Mouse (Mus musculus): ENCODE data around the gene Tmem229b. TPM values are rescaled to one million over a fixed set of nuclear protein-coding genes. Genes with fewer than 3 reads are reported as not detected.
A peak's percentile ranks its signal among the peaks of the same experiment; 100 is the strongest.
"Not testable (repeated sequence)": the region's sequence is repeated elsewhere in the genome, so short reads cannot be mapped to it uniquely, and the experiment has no call there.

Tmem229b gene
- polyA plus RNA-seq, 1 experiment from 2014 or later = 3.4 TPM

GRCm38 (mm10) chr12:79039708-79040107 is 32.3 kb upstream of the Tmem229b start:
- Histone ChIP-seq H3K36me3 (0 out of 2 replicates have a peak, but pooled peaks cover 3% of the 10 kb centered on the region), H3K4me1 (replicated peaks) (peaks cover 4% of the 10 kb centered on the region; the same call in 1 of the 2 replicates), H3K4me2 (no peak overlapping the region), H3K9me3 (no peaks in the 10 kb centered on the region), H3K27me3 (no peaks in the 10 kb centered on the region), H3K4me3 (replicated peaks) (no peak overlapping the region), H3K9ac (replicated peaks) (no peak overlapping the region), H3K27ac (no peak overlapping the region)
- WGBS = 76% methylated on average over 8 of the region's 8 CpGs
- ATAC-seq (ENCODE audit: insufficient number of reproducible peaks, insufficient read depth, low FRiP score, low TSS enrichment, low read depth) = no peak

- Histone ChIP-seq H3K27ac (no peak overlapping the region), H3K9ac (replicated peaks) (no peak overlapping the region), H3K36me3 (no peaks in the 10 kb centered on the region), H3K27me3 (no peaks in the 10 kb centered on the region; the same call in 1 of the 2 replicates), H3K4me1 (replicated peaks) (no peaks in the 10 kb centered on the region), H3K9me3 (no peaks in the 10 kb centered on the region), H3K4me2 (no peak overlapping the region), H3K4me3 (replicated peaks) (no peak overlapping the region)
- WGBS = 59% methylated on average over 3 of the region's 3 CpGs
- no peak for ATAC-seq (ENCODE audit: insufficient number of reproducible peaks, insufficient read depth, low FRiP score, low TSS enrichment, low read depth)
Observed at GRCm38 (mm10) chr12:79035349-79035748, 27.9 kb upstream of the Tmem229b start.

GRCm38 (mm10) chr12:79034331-79034730 is 26.9 kb upstream of the Tmem229b start:
- no peaks in the 10 kb centered on the region; the same call in 1 of the 2 replicates for H3K4me1 ChIP-seq (replicated peaks)
- no peaks in the 10 kb centered on the region for H3K9me3 ChIP-seq
- no peaks in the 10 kb centered on the region for H3K36me3 ChIP-seq
- no peak overlapping the region for H3K4me2 ChIP-seq
- no peak for ATAC-seq (ENCODE audit: insufficient number of reproducible peaks, insufficient read depth, low FRiP score, low TSS enrichment, low read depth)
- H3K27me3 ChIP-seq = no peaks in the 10 kb centered on the region; the same call in 1 of the 2 replicates
- WGBS = 97% methylated on average over 2 of the region's 2 CpGs
- H3K27ac ChIP-seq = no peak overlapping the region
- H3K4me3 ChIP-seq (replicated peaks) = no peak overlapping the region
- no peak overlapping the region for H3K9ac ChIP-seq (replicated peaks)

GRCm38 (mm10) chr12:79028911-79029861 is 21.8 kb upstream of the Tmem229b start, which contains the start of gene Plekhh1:
Gene Plekhh1 (plus strand): TSS chr12:79029163.
- Histone ChIP-seq H3K9ac (replicated peaks) (peak within 1 kb of the TSS; percentile 86), H3K27ac (peak within 1 kb of the TSS; percentile 59; the same call in 1 of the 2 replicates), H3K27me3 (no peaks in the 10 kb centered on the region; the same call in 1 of the 2 replicates), H3K4me3 (replicated peaks) (peak within 1 kb of the TSS; percentile 82), H3K36me3 (no peaks in the 10 kb centered on the region), H3K9me3 (no peaks in the 10 kb centered on the region), H3K4me2 (peak within 1 kb of the TSS; percentile 93), H3K4me1 (replicated peaks) (no peaks in the 10 kb centered on the region; the same call in 1 of the 2 replicates)
- WGBS = under 1% methylated on average over 67 of the region's 80 CpGs
- peak; percentile 70 for ATAC-seq (ENCODE audit: insufficient number of reproducible peaks, insufficient read depth, low FRiP score, low TSS enrichment, low read depth)

DNA sequence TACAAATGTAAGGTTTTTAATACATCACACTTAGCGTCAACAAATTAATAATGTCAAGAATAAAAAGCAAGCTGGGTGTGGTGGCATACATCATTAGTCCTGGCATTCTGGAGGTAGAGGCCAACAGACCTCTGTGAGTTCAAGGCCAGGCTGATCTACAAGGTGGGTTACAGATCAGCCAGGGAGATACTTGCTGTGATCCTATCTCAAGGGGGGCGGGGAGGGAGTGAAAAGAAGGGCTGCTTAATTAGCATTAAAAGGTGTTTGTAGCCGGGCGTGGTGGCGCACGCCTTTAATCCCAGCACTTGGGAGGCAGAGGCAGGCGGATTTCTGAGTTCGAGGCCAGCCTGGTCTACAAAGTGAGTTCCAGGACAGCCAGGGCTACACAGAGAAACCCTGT is 20.1 kb upstream of the Tmem229b start:
- H3K27ac ChIP-seq; H3K9me3 ChIP-seq; H3K36me3 ChIP-seq; H3K4me1 ChIP-seq (replicated peaks); H3K9ac ChIP-seq (replicated peaks); ATAC-seq (ENCODE audit: insufficient number of reproducible peaks, insufficient read depth, low FRiP score, low TSS enrichment, low read depth); H3K27me3 ChIP-seq; H3K4me3 ChIP-seq (replicated peaks); H3K4me2 ChIP-seq: not testable (repeated sequence)
- 95% methylated on average over 8 of the region's 8 CpGs for WGBS

DNA sequence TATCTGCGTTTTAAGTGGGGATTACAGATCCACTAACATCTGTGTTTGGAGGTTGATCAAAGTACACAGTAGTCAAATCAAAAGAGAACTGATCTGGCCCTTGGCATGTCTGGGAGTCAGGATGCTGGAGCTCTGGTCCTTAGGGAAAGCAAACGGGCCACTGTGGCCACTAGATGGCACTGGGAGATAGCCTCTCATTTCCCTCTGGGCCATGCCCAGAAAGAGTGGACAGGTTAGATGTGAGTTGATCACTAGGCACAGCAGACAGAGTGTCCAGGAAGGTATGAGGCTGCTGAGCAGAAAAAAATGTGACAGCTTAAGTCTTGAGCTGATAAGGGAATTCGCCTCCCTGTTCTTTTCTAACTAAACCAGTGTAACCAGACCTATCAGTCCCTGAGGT is 15.5 kb upstream of the Tmem229b start:
- H3K36me3 ChIP-seq = no peaks in the 10 kb centered on the region
- no peaks in the 10 kb centered on the region; the same call in 1 of the 2 replicates for H3K4me1 ChIP-seq (replicated peaks)
- no peak overlapping the region for H3K9ac ChIP-seq (replicated peaks)
- ATAC-seq (ENCODE audit: insufficient number of reproducible peaks, insufficient read depth, low FRiP score, low TSS enrichment, low read depth) = no peak
- no peak overlapping the region for H3K4me2 ChIP-seq
- no peak overlapping the region for H3K4me3 ChIP-seq (replicated peaks)
- H3K27me3 ChIP-seq = no peaks in the 10 kb centered on the region
- no peak overlapping the region for H3K27ac ChIP-seq
- 12% methylated on average over 3 of the region's 3 CpGs for WGBS
- no peaks in the 10 kb centered on the region for H3K9me3 ChIP-seq

DNA sequence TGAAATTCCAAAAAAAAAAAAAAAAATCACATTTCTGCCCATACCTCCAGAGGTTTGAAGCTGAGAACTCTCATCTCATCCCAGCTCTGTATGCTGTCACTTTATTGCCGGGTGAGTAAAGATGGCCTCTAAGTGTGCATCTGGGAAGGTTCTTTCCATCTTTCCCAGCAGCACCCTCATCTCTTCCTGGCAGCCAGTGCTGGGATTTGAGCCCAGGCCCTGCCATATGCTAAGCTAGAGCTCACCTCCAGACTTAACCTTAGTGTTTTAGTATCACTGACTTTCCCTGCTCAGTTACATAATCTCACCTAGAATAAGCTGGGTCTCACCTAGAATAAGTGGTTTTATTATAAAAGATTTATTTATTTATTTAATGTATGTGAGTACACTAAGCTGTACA is 14.5 kb upstream of the Tmem229b start:
- no peaks in the 10 kb centered on the region for H3K9me3 ChIP-seq
- no peak overlapping the region for H3K4me3 ChIP-seq (replicated peaks)
- H3K27ac ChIP-seq = no peak overlapping the region
- ATAC-seq (ENCODE audit: insufficient number of reproducible peaks, insufficient read depth, low FRiP score, low TSS enrichment, low read depth) = no peak
- H3K27me3 ChIP-seq = no peaks in the 10 kb centered on the region
- H3K36me3 ChIP-seq = no peaks in the 10 kb centered on the region
- H3K4me2 ChIP-seq = no peak overlapping the region
- H3K9ac ChIP-seq (replicated peaks) = no peak overlapping the region
- H3K4me1 ChIP-seq (replicated peaks) = no peaks in the 10 kb centered on the region; the same call in 1 of the 2 replicates
- 86% methylated on average over 1 of the region's 1 CpGs for WGBS

DNA sequence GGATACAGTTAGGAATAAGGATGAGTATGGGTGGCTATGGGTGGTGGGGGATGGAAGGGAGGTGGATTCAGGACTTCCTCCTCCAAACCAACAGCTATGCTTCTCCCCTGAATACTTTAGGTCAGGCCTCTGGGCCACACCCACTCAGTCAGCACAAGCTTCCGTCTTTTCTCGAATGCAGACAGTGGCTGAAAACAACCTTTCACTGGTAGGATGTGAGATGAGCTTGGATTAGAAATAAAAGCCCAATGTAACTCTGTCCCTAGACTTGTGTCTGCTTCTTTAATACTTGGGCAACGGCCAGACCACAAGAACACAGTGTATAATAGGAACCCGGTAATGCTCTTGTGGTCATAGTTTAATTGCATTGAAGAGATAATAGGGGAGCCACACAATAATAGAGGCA is 10.6 kb upstream of the Tmem229b start:
- ATAC-seq (ENCODE audit: insufficient number of reproducible peaks, insufficient read depth, low FRiP score, low TSS enrichment, low read depth) = no peak
- Histone ChIP-seq H3K27ac (no peak overlapping the region), H3K36me3 (no peaks in the 10 kb centered on the region), H3K9me3 (no peaks in the 10 kb centered on the region), H3K4me2 (no peak overlapping the region), H3K4me3 (replicated peaks) (no peak overlapping the region), H3K27me3 (no peaks in the 10 kb centered on the region), H3K9ac (replicated peaks) (no peak overlapping the region), H3K4me1 (replicated peaks) (no peaks in the 10 kb centered on the region)
- 71% methylated on average over 4 of the region's 4 CpGs for WGBS

- no peak overlapping the region for H3K4me2 ChIP-seq
- H3K27ac ChIP-seq = no peak overlapping the region
- 64% methylated on average over 5 of the region's 5 CpGs for WGBS
- H3K36me3 ChIP-seq = no peaks in the 10 kb centered on the region
- H3K4me3 ChIP-seq (replicated peaks) = no peak overlapping the region
- no peaks in the 10 kb centered on the region for H3K9me3 ChIP-seq
- H3K9ac ChIP-seq (replicated peaks) = no peak overlapping the region
- H3K4me1 ChIP-seq (replicated peaks) = no peaks in the 10 kb centered on the region
- H3K27me3 ChIP-seq = no peaks in the 10 kb centered on the region
- ATAC-seq (ENCODE audit: insufficient number of reproducible peaks, insufficient read depth, low FRiP score, low TSS enrichment, low read depth) = no peak
Observed at GRCm38 (mm10) chr12:79016109-79016508, 8.7 kb upstream of the Tmem229b start.

DNA sequence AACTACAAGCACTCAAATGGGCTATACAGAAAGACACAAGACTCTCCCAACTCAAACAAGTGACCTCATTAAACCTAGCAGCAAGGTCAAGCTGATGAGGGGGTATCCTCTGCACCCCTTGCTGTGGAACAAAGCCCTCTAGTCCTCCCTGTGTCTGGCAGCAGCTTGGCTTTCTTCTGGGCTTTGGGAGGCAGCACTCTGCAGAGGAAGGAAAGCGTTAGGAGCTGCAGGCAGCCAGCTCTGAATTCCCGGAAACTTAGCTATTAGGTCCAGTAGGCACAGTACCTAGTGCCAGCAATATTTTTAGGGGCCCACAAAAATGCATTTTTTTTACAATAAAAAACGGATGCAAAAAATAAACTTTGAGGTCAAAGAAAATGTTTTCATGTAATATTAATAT is 3.1 kb upstream of the Tmem229b start:
- Histone ChIP-seq H3K27ac (no peak overlapping the region), H3K4me2 (no peak overlapping the region), H3K4me1 (replicated peaks) (peaks cover 8% of the 10 kb centered on the region; the same call in 1 of the 2 replicates), H3K4me3 (replicated peaks) (no peak overlapping the region), H3K36me3 (no peaks in the 10 kb centered on the region), H3K9ac (replicated peaks) (no peak overlapping the region), H3K9me3 (no peaks in the 10 kb centered on the region), H3K27me3 (peaks cover 26% of the 10 kb centered on the region)
- ATAC-seq (ENCODE audit: insufficient number of reproducible peaks, insufficient read depth, low FRiP score, low TSS enrichment, low read depth) = no peak
- WGBS = 38% methylated on average over 3 of the region's 3 CpGs

- H3K27ac ChIP-seq = 0 out of 2 replicates have a peak overlapping the region, but pooled peaks have one; percentile 4
- peak overlapping the region; percentile 89 for H3K4me2 ChIP-seq
- H3K36me3 ChIP-seq = no peaks in the 10 kb centered on the region
- no peaks in the 10 kb centered on the region for H3K9me3 ChIP-seq
- peak; percentile 49 for ATAC-seq (ENCODE audit: insufficient number of reproducible peaks, insufficient read depth, low FRiP score, low TSS enrichment, low read depth)
- peak overlapping the region; percentile 72 for H3K9ac ChIP-seq (replicated peaks)
- peaks cover 49% of the 10 kb centered on the region for H3K27me3 ChIP-seq
- peak overlapping the region; percentile 89 for H3K4me3 ChIP-seq (replicated peaks)
- peaks cover 8% of the 10 kb centered on the region; the same call in 1 of the 2 replicates for H3K4me1 ChIP-seq (replicated peaks)
- under 1% methylated on average over 48 of the region's 53 CpGs for WGBS
Observed at GRCm38 (mm10) chr12:79006478-79007125, 825 bp downstream of the Tmem229b start.
